ENCODE assay signal across 8 mouse cellular contexts in the genomic region with DNA sequence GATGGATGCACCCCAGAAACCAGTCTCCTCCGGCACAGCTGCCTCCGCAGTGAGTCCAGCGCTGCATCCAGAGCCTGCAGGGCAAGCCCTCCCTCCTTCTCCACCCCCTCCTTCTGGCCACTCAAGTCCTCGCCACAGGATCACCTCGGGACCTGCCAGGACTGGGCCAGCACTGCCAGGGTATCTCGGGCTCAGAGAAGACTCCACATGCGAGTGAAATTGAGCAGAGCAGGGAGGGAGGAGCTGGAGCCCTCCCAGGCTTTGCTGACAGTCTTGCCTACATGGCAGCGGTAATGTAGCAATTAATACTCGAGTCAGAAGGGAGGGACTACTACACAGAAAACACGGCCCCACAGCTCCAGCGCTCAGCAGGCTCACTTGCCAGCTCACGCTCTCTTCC. TPM values are rescaled to one million over a fixed set of nuclear protein-coding genes. Genes with fewer than 3 reads are reported as not detected.
DNase-seq lines count a peak whose midpoint lies in the region; ATAC-seq and TF ChIP-seq lines count a peak whose summit lies in the region.

A gene (minus strand): TSS at position 215 of the 400 bp plus-strand sequence.

- peaks cover 5% of the 10 kb centered on the region for H3K4me1 ChIP-seq in testis, adult 2 months (ENCODE audit: control insufficient read depth, insufficient read depth, low read length)
- peaks cover 8% of the 10 kb centered on the region for H3K4me1 ChIP-seq in hindbrain, postnatal 0 days (ENCODE audit: insufficient read depth, low read length)
- H3K4me1 ChIP-seq in midbrain, embryonic 16.5 days (ENCODE audit: control insufficient read depth, insufficient read depth, low read length) = peaks cover 8% of the 10 kb centered on the region; the same call in 1 of the 2 replicates

- H3K9me3 ChIP-seq in hindbrain, postnatal 0 days (ENCODE audit: low read length) = no peaks in the 10 kb centered on the region
- no peaks in the 10 kb centered on the region for H3K9me3 ChIP-seq in midbrain, embryonic 16.5 days (replicated peaks; ENCODE audit: control insufficient read depth, low read length, poor library complexity, severe bottlenecking)

- DNase-seq in heart, adult 11 months = peak; percentile 85
- no peak for DNase-seq in heart, postnatal 25 days (ENCODE audit: low spot score)
- DNase-seq in testis, postnatal 14 days (ENCODE audit: low spot score) = no peak
- peak; percentile 64 for DNase-seq in hindbrain, postnatal 0 days (ENCODE audit: low spot score)
- no peak for DNase-seq in embryo, embryonic 10 days (ENCODE audit: low spot score)
- DNase-seq in adrenal gland, adult (ENCODE audit: inconsistent age in 2 of 2, low spot score in 1 of 2) = no peak

- H3K27ac ChIP-seq in testis, adult 2 months (ENCODE audit: control insufficient read depth, insufficient read depth, low read depth, low read length) = no peak within 1 kb of the TSS
- no peak within 1 kb of the TSS for H3K27ac ChIP-seq in hindbrain, postnatal 0 days
- no peak within 1 kb of the TSS for H3K27ac ChIP-seq in midbrain, embryonic 16.5 days (ENCODE audit: low read length)

- peak within 1 kb of the TSS; percentile 26 for H3K4me3 ChIP-seq in testis, adult 2 months (ENCODE audit: control insufficient read depth, low read depth, low read length)
- peak within 1 kb of the TSS; percentile 19 for H3K4me3 ChIP-seq in hindbrain, postnatal 0 days (ENCODE audit: low read length)
- H3K4me3 ChIP-seq in midbrain, embryonic 16.5 days (ENCODE audit: low read depth, low read length) = no peak within 1 kb of the TSS

- no peaks in the 10 kb centered on the region for H3K36me3 ChIP-seq in testis, adult 2 months (ENCODE audit: control insufficient read depth, insufficient read depth, low read length)
- H3K36me3 ChIP-seq in hindbrain, postnatal 0 days (ENCODE audit: insufficient read depth, low read length) = no peaks in the 10 kb centered on the region
- no peaks in the 10 kb centered on the region for H3K36me3 ChIP-seq in midbrain, embryonic 16.5 days (ENCODE audit: control insufficient read depth, insufficient read depth, low read length)

- TF ChIP-seq CTCF in testis, adult 2 months (IDR thresholded peaks at IDR 0.05; ENCODE audit: control insufficient read depth, insufficient read depth, insufficient replicate concordance, low read depth, low read length) = no peak
- TF ChIP-seq CTCF in hindbrain, postnatal 0 days (IDR thresholded peaks at IDR 0.05; ENCODE audit: low read depth) = no peak

- intact Hi-C loops in heart, postnatal 25 days (cut with DNase I) = no loop called here

- WGBS in hindbrain, postnatal 0 days = 13% methylated on average over 12 of the region's 12 CpGs
- WGBS in midbrain, embryonic 16.5 days = 26% methylated on average over 12 of the region's 12 CpGs

- H3K27me3 ChIP-seq in testis, adult 2 months (ENCODE audit: control insufficient read depth, insufficient read depth, low read length) = no peaks in the 10 kb centered on the region
- H3K27me3 ChIP-seq in hindbrain, postnatal 0 days (ENCODE audit: insufficient read depth, low read length) = no peaks in the 10 kb centered on the region; the same call in 1 of the 2 replicates
- H3K27me3 ChIP-seq in midbrain, embryonic 16.5 days (ENCODE audit: control insufficient read depth, insufficient read depth, low read depth, low read length) = no peaks in the 10 kb centered on the region

- no peak for TF ChIP-seq POLR2A in testis, adult 2 months (IDR thresholded peaks at IDR 0.05; ENCODE audit: control insufficient read depth, low read depth, low read length)

- peak within 1 kb of the TSS; percentile 46 for H3K4me2 ChIP-seq in hindbrain, postnatal 0 days (ENCODE audit: low read depth, low read length)
- peak within 1 kb of the TSS; percentile 21; the same call in 1 of the 2 replicates for H3K4me2 ChIP-seq in midbrain, embryonic 16.5 days (ENCODE audit: low read length)

- peak; percentile 85 for ATAC-seq in hindbrain, postnatal 0 days
- ATAC-seq in midbrain, embryonic 16.5 days = peak; percentile 50; the same call in 1 of the 2 replicates

- H3K9ac ChIP-seq in hindbrain, postnatal 0 days (replicated peaks; ENCODE audit: low read length) = peak within 1 kb of the TSS; percentile 28; the same call in 1 of the 2 replicates
- peak within 1 kb of the TSS; percentile 1; the same call in 1 of the 2 replicates for H3K9ac ChIP-seq in midbrain, embryonic 16.5 days (ENCODE audit: low read depth, low read length)

RNA-seq across cellular contexts. Expression of the gene that starts here (rescaled TPM):
- total RNA-seq in heart, postnatal 25 days (2021) = not detected
- 1.6 and 1.8 TPM in 2 replicates for polyA plus RNA-seq in testis, adult 2 months (2012; rRNA removed)
- total RNA-seq in hindbrain, postnatal 0 days (2014; rRNA removed) = 66.8 and 90.2 TPM in 2 replicates
- polyA plus RNA-seq in hindbrain, postnatal 0 days (2015; fragmentation: Nextera tagmentation; extraction: Ambion mirVana) = 132 and 135 TPM in 2 replicates
- 107 and 112 TPM in 2 replicates for polyA plus RNA-seq in midbrain, embryonic 16.5 days (2015; fragmentation: Nextera tagmentation; extraction: Ambion mirVana)

Comparison
In these comparisons a context has a peak if more than half of its experiments do, and no peak if none do; other contexts are left out.
1. RNA of the gene that starts here (total RNA-seq): 66.8 to 90.2 TPM in hindbrain, postnatal 0 days; not detected in heart, postnatal 25 days; every median in the first group is over 10 times any median in the second.
2. RNA of the gene that starts here (polyA plus RNA-seq): 132 to 135 TPM in hindbrain, postnatal 0 days and 107 to 112 TPM in midbrain, embryonic 16.5 days; 1.6 to 1.8 TPM in testis, adult 2 months; every median in the first group is over 10 times any median in the second.
3. DNase-seq: peak in heart, adult 11 months (single experiment) and hindbrain, postnatal 0 days (single experiment); none in heart, postnatal 25 days (single experiment), testis, postnatal 14 days (single experiment), embryo, embryonic 10 days (single experiment) and adrenal gland, adult (0 of 2).